Mouse (Mus musculus) B cell, adult 62 days (primary cell): ENCODE measurements around the gene Csdc2. TPM values are rescaled to one million over a fixed set of nuclear protein-coding genes. Genes with fewer than 3 reads are reported as not detected.

Experiments
- total RNA-seq: library from RNA; stranded (reverse); gene quantifications from 4 replicates; pipeline ENCODE4 v1.2.4, GENCODE M21; 2023

The Csdc2 gene
- total RNA-seq, result 0.18 to 1.3 TPM (median 0.37 TPM) in 4 replicates

DNA sequence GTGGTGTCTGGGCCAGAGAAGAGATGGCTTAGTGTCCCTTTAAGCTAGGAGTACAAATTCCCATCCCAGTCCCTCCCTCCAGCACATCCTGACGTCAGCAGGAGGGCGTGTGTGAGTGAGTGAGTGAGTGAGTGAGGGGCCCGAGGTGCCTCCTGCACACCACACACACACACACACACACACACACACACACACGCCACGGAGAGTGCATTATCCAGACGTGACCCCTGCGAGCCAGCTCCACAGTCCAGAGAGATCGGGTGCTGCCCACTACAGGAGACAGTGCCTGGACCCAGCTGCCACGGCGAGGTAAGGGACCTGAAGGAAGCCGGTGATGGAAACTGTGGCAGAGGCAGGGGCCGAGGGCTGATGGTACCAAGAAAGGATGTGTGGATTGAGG, at the start of gene Csdc2:
Csdc2 (plus strand) TSS at position 81 of the 400 bp plus-strand sequence.

DNA sequence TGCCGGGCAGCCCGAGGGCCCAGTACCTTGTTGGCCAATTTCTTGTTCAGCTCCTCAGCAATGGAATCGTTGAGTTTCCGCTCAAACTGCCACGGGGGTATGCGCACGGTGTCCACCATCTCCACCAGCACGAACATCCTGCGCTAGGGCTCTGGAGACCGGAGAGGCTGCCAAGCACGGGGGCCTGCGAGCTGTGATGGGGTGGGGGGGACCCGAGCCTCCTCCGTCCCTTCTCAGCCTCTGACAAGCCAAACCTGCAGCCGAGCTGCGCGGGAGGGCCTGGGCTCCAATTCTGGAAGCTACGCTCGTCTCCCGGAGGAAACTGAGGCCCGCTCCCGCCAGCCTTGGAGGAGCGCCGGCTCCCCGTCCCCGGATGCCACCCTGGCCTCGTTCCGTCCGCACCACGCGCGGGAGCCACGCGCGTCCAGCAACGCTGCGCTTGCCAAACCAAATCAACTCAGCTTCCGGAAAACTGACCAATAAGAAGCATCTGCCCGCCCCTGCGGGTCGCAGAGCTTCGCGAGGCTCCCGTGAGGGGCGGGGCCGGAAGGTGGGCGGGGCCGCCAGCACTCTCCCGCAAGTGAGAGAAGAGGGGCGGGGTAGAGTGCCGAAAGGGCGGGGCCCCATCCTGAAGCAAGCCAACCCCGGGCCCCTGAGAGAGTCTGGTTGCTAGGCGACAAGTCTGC, 10.7 kb upstream of the Csdc2 start, which contains the start of gene Polr3h:
Polr3h (minus strand) TSS at position 481 of the 686 bp plus-strand sequence.

DNA sequence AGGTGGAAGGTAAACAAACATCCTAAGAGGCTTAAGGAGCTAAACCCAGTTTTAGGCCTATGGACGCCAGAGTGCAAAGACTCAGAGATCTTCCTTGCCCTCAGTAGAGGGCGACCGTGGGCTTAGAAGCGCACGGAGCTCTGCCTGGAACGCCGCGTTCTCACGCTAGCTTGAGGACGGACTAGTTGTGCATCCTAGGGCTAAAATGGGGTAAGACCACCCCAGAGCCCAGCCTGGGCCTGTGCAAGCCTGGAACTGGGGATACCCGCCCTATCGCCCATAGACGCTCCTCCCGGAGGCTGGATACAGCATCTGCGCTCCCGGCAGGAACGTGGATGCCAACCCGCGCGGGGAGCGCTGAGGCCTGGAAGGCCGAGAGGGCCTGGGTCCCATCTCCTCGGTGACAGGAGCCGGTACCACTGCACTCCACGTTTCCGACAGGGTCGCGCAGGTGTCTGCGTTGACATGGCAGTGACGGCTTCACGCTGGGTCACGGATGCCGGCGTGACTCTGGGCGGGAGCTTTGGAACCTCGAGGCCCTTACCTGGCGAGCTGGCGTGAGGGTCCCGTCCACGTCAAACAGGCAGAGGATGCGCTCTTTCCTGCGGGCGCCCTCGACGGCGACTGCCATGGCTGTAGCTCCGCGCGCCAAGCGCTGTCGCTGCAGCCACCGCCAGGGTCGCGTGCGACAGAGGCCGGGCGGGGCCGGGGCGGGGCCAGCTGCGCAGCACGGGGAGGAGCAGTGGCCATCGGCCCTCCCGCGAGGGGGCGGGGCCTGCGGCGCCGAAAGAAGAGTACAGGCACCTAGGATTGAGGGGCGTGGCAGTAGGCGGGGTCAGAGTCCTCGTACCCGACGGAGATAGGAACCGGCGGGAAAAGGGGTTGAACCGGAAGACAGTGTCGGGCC, 23.9 kb downstream of the Csdc2 start, which contains the start of gene Pmm1:
Pmm1 (minus strand) TSS at position 760 of the 907 bp plus-strand sequence.

DNA sequence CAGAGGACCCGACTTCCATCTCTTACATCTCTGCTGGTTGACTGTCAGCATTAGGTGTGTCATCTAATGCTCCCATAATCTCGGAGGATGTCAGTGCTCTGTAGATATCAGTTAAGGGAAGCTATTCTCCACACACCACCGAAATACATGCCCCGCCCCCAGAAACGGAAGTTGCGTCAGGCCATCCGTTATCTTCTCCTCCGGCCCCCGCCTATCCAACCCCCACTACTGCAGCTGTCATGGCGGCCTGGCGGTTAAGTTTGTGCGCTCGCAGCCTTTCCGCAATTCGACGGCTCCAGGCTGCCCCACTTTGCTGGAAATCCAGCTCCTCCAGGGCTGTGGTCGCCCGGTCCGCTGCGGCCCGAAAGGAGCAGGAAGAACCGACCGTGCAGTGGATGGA, 43.8 kb downstream of the Csdc2 start, which contains the start of gene 1700029P11Rik:
1700029P11Rik (plus strand) TSS at position 220 of the 400 bp plus-strand sequence.

DNA sequence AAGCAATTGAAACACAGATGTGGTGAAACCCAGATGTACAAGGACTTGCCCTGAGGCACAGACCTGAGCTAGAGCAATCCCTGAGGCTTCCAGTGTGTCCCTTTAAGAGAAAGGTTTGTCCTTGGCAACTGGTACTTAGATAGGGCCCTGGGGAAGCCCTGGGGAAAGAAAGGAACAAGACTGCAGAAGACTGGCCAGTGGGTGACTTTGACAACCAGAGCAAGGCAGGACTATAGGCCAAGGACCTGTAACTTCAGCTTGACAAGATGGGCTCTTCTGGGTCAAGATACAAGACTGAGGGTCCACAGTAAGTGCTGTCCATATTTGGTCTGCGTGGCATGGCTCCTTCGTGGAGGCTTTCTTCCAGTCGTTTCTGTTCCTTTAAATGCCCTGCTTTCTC, 51.1 kb downstream of the Csdc2 start, which contains the start of gene Xrcc6:
Xrcc6 (plus strand) TSS at position 190 of the 400 bp plus-strand sequence.

Other genes with a start within 250 kb of the Csdc2 start
- 0.30 to 0.33 TPM in 2 of 4 replicates, not detected in the others for gene Chadl, start 239.5 kb upstream of the Csdc2 start, total RNA-seq
- 40.4 to 47.4 TPM (median 43.2 TPM) in 4 replicates for gene Zc3h7b, start 191.7 kb upstream of the Csdc2 start, total RNA-seq
- gene Rangap1, start 191.2 kb upstream of the Csdc2 start, total RNA-seq, result 62.6 to 67.6 TPM (median 64.9 TPM) in 4 replicates
- 35.7 to 41.2 TPM (median 37.3 TPM) in 4 replicates for gene Tef, start 134.3 kb upstream of the Csdc2 start, total RNA-seq
- gene Tob2, start 78.0 kb upstream of the Csdc2 start, total RNA-seq, result 125 to 130 TPM (median 129 TPM) in 4 replicates
- gene Phf5a, start 64.8 kb upstream of the Csdc2 start, total RNA-seq, result 50.1 to 64.6 TPM (median 54.5 TPM) in 4 replicates
- gene Aco2, start 64.5 kb upstream of the Csdc2 start, total RNA-seq, result 139 to 153 TPM (median 148 TPM) in 4 replicates
- gene Polr3h, start 10.5 kb upstream of the Csdc2 start, total RNA-seq, result 16.7 to 23.3 TPM (median 20.1 TPM) in 4 replicates
- gene Pmm1, start 24.2 kb downstream of the Csdc2 start, total RNA-seq, result 16.7 to 21.5 TPM (median 20.2 TPM) in 4 replicates
- not detected in 4 replicates for gene 1700029P11Rik, start 43.8 kb downstream of the Csdc2 start, total RNA-seq
- 23.7 to 31.5 TPM (median 28.5 TPM) in 4 replicates for gene Xrcc6, start 51.1 kb downstream of the Csdc2 start, total RNA-seq
- 25.1 to 29.2 TPM (median 26.1 TPM) in 4 replicates for gene Desi1, start 97.1 kb downstream of the Csdc2 start, total RNA-seq
- 98.1 to 105 TPM (median 103 TPM) in 4 replicates for gene Snu13, start 110.8 kb downstream of the Csdc2 start, total RNA-seq
- gene 4930407I10Rik, start 122.4 kb downstream of the Csdc2 start, total RNA-seq, result not detected in 4 replicates
- gene Mei1, start 133.2 kb downstream of the Csdc2 start, total RNA-seq, result not detected in 4 replicates
- gene Ccdc134, start 191.2 kb downstream of the Csdc2 start, total RNA-seq, result 56.8 to 62.5 TPM (median 61.3 TPM) in 4 replicates
- 225 to 235 TPM (median 230 TPM) in 4 replicates for gene Srebf2, start 210.4 kb downstream of the Csdc2 start, total RNA-seq